Mouse (Mus musculus) C3H10T1/2 (cell line): ENCODE data around the gene Ogfod2. TPM values are rescaled to one million over a fixed set of nuclear protein-coding genes. Genes with fewer than 3 reads are reported as not detected.

Experiments
- polyA plus RNA-seq, 2 experiments: library from polyadenylated mRNA; unstranded; fragments of >200 nt; fragmentation: generic; extraction: Trizol; gene quantifications; one replicate each; pipeline ENCODE4 v1.2.1; 2012; ENCODE audit warnings: missing spikeins in 2 of 2

Gene Ogfod2
- polyA plus RNA-seq, result 10 to 100 TPM; 13.7 to 17.9 TPM

GRCm38 (mm10) chr5:124111742-124112497, at the start of gene Ogfod2:
Gene Ogfod2 (plus strand): TSS chr5:124112297.

DNA sequence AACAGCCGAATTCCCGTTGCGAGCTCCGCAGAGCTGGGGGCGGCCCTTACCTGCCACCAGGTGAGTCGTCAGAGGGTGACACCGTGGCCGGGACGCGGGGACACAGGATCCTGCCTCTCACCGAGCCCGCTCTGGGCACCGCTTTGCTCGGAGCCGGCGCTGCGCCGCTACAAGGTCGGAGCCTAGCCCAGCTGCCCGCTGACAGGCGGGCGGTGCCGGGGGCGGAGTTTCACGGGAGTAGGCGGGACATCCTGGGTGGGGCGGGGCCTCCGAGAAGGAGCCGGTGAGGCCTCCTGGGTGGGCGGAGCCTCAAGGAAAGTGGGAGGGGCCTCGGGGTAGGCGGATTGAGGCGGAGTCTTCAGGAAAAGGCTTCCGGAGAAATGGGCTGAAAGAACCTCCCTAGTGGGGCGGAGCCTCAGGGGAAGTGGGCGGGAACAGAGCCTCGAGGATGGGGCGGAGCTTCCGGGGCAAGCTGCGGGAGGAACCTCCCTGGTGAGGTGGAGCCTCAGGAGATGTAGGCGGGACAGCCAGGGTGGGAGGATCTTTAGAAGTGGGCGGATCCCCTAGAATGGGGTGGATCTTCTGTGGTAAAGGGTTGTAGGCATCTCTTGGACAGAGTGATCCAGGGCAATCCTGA, 16.4 kb upstream of the Ogfod2 start, which contains the start of gene Abcb9:
Gene Abcb9 (minus strand): TSS at position 203 of the 637 bp plus-strand sequence.

GRCm38 (mm10) chr5:124115990-124116845, 4.1 kb downstream of the Ogfod2 start, which contains the start of gene Arl6ip4:
Gene Arl6ip4 (plus strand): TSS chr5:124116089.

Other genes starting within 250 kb of the Ogfod2 start
- gene Hcar2, start 246.8 kb upstream of the Ogfod2 start, polyA plus RNA-seq, result not detected
- gene Hcar1, start 232.3 kb upstream of the Ogfod2 start, polyA plus RNA-seq, result under 1 TPM in 1 of 2 experiments, not detected in 1; 0.40 TPM
- gene Denr, start 205.1 kb upstream of the Ogfod2 start, polyA plus RNA-seq, result 10 to 100 TPM; 10.1 to 27.1 TPM
- gene Gm43518, start 184.9 kb upstream of the Ogfod2 start, polyA plus RNA-seq, result under 1 TPM in 1 of 2 experiments, not detected in 1; 0.66 TPM
- gene Ccdc62, start 181.6 kb upstream of the Ogfod2 start, polyA plus RNA-seq, result 1 to 10 TPM; 1.5 to 3.4 TPM
- 10 to 100 TPM; 10.4 to 10.5 TPM for gene Hip1r, start 138.7 kb upstream of the Ogfod2 start, polyA plus RNA-seq
- gene Vps37b, start 80.0 kb upstream of the Ogfod2 start, polyA plus RNA-seq, result 10 to 100 TPM; 22.6 TPM
- gene Abcb9, start 16.5 kb upstream of the Ogfod2 start, polyA plus RNA-seq, result 1 to 10 TPM; 2.2 to 3.2 TPM
- 10 to 100 TPM; 83.0 to 88.9 TPM for gene Arl6ip4, start 3.8 kb downstream of the Ogfod2 start, polyA plus RNA-seq
- 1 to 10 TPM; 4.2 to 9.2 TPM for gene Pitpnm2, start 137.5 kb downstream of the Ogfod2 start, polyA plus RNA-seq
- gene Mphosph9, start 215.7 kb downstream of the Ogfod2 start, polyA plus RNA-seq, result 1 to 10 TPM in 1 of 2 experiments, under 1 TPM in 1; 0.33 to 1.7 TPM
- 10 to 100 TPM in 1 of 2 experiments, 1 to 10 TPM in 1; 2.6 to 10.4 TPM for gene 2810006K23Rik, start 215.8 kb downstream of the Ogfod2 start, polyA plus RNA-seq